Mouse (Mus musculus): ENCODE results near the gene Tln1.
"Not testable (repeated sequence)": the region's sequence is repeated elsewhere in the genome, so short reads cannot be mapped to it uniquely, and the experiment has no call there.

The Tln1 gene

DNA sequence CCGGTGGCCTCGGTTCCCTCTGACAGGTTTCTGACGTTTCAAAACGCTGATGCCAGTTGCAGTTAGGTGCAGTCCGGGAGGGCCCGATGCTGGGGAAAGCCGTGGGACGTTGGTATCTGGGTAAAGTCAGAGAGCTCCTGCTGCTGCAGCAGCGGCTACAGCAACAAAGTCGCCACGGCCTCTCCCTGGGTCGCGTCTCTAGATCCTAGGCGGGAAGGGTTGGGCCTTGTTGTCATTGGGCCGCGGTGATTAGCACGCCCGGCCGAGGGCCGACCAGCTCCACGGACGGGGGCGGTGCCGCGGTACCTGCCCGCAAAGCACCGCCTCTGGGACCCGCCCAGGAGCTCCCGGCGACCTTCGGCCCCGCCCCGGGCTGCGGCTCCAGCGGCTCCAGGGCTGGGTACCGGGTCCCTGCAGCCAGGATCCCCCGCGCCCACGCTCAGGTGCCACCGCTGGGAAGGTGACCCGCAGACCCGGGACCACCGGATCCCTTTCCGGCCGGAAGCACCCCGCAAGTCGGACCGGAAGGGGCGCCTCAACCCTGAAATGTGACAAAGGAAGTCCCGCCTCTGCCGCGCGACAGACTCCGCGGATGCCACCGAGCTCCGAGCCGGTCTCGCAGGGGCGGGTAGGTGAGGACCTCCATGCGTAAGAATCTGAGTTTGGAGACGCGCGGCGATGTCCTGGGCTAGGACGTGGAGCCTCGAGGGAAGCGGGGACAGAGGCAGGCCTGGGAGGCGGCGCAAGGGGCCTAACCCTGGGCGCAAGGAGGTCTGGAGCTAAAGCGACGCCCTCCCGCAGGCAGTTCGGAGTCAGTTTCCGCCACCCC, 16.1 kb upstream of the Tln1 start, which contains the start of the genes Rgp1 and Gba2:
Gene Rgp1, plus strand, starts transcription at position 340 of the 829 bp plus-strand sequence.
Gene Gba2, minus strand, starts transcription at position 498 of the 829 bp plus-strand sequence.
- DNase-seq = peak; percentile 89

DNA sequence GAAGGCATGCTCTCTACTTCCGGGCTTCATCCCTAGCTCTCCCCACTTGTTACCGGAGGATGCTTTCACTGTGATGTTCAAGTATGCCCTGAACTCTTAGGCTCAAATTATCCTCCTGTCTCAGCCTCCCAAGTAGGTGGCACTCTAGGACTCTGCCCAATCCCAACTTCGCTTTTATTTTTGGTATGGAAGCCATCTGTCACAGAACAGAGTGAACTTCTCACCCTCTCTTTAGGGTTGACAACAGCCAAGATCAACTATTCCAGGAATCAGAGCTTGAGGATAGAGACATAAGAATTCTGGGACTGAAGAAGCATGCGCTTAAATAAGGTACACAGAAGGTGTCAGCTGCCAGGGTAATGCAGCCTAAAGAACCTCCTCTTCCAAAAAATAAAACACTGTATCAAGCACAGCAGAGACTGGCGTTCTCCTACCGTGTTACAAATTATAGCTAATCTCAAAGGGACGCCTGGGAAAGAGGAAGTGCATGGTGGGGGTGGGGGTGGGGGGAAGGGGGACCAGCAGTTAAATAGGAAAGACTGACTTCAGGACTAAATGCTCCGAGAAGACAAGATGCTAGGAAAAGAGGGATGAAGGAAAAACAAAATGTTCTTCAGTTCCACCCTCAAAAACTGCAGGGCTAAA, 14.9 kb upstream of the Tln1 start:
- DNase-seq = no peak

DNA sequence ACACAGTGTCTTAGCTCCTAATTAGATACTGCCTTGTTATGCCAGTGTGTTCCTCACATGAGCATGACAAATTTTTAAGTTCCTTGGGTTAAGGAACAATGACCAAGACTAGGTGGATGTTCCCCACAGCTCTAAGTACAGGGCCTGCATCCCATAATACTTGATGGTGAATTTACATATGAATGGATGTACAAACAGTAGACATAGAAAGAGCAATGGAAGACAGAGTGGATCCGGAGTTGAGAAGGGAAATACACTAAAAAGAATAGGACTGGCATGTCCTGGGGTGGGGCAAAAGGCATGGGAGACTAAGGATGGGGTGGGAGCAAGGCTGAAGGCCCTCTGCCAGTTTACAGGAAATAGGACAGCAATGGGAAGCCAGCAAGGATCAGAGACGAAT, 12.9 kb upstream of the Tln1 start:
- no peak for DNase-seq

DNA sequence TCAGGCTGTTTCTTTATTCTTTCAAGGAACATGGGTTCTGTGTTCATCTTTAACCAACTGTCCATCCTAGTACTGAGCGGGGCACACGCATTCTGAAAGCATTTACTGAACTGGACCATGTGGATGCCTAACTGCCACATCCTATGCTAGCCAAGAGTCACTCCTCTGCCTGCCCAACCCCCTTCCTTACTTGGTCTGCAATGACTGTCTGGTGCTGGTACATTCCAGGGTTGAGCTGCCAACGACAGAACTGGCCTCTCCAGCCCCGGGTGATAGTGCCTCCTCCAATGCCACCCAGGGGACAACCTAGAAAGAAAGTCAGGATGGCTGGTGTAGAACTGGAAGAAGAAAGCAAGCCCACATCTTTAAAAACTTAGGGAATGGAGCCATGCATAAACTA, 11.1 kb upstream of the Tln1 start:
- DNase-seq = peak; percentile 5

DNA sequence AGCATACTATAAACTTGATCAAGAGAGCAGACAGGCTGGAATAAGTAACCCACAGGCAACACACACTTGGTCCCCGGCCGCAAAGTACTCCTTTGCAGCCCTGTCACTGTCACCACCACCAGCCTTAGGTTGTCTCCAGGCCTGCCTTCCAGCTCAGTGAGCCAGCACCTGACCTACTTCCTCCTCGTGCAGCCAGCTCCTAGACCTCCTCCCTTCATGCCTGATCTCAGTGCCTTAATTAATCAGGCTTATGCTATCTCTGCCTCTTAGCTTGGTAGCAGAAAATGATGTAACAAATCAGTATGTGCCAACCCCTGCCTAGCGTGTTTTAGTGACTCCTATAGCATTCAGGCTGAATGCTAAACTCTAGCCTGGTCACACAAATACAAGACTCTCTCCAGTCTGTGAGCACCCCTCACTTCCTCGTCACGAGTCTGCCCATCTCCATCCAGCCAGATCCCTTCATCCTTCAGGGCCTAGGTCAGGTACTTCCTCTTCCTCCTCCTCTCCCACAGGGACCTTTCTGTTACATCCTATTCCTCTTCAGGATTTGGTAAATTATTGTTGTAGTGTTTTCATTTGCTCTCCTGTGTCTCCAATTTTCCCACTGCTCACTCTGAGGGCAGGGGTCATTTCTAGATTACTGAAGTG, 9.0 kb upstream of the Tln1 start:
- no peak for DNase-seq

DNA sequence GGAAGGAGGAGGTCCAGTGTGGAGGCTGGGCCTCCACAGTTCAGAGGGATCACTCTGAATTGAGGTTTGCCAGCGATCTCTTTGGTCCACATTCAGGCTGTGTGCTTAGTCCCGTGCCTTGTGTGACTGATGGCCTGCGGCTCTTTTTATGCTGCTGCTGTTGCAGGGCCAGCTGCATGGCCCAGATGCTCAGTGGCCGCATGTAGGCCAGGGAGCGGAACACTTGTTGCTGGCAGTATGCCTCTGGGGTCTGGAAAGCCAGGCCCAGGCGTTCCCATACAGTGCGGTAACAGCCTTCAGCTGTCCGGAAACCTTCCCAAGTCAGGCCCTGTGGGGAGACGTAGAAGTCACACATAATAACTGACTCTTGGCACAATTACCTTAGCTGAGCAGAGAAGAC, 4.6 kb upstream of the Tln1 start:
- DNase-seq = no peak

DNA sequence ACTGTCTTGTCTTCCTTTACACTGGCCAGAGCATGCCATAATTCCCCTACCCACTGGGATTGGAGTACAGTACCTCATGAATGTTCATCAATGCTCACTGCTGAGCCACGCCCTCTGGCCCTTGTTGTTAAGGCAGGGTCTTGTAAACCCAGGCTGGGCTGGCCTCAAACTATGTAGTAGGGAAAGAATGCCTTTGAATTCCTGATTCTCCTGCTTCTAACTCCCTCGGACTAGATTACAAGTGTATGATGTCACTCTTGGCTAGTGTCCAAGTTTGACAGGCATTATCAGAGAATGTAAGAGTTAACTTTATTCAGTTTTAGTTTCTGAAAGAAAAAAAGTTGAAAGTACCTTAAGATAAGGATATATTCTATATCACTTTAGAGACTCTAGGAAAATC, 1.7 kb upstream of the Tln1 start:
- no peak for DNase-seq

DNA sequence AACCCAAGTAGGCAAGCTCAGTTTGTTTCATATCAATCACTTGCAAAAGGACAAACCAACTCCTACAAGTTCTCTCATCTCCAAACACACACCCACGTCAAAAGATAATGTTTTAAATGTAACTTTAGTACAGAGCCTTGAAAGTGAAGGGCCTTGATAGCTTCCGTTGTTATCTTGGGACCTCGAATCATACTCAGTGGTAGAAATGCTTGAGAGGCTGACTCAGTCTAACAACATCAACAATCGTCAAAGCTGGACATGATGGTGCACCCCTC, 1.0 kb upstream of the Tln1 start:
- no peak for DNase-seq

DNA sequence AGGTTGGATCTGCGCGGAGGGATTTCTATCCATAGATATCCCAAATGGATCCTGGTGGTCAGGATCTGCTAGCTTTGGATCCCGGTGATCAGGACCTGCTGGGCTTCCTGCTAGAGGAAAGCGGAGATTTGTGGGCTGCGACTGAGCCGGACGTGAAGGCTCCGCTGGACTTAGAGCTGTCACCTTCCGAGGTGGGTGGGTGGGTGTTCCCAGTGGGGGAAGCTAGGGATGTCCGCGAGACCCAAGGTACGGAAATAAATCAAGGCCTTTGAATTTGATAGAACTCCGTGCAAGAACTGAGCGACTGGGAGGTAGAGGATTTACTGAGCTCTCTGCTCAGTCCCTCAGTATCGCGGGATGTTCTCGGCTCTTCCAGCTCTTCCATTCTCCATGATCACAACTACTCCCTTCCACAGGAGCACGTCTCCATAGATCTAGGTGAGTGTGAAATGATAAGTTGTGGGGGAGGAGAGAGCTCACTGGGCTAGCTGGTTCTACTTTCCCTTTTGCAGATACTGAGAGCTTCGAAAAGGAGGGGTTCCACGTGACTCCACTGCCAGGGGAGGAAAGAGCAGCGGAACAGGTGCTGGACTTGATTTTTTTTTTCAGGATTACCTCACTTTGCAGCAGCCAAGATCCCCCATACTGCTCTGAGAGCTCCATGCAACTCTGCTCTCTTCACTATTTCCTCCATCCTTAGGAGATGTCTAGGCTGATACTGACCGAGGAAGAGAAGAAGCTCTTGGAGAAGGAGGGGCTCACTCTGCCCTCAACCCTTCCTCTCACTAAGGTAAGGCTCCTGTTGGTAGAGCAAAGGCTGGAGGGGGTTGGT, 494 bp upstream of the Tln1 start:
- DNase-seq = no peak

DNA sequence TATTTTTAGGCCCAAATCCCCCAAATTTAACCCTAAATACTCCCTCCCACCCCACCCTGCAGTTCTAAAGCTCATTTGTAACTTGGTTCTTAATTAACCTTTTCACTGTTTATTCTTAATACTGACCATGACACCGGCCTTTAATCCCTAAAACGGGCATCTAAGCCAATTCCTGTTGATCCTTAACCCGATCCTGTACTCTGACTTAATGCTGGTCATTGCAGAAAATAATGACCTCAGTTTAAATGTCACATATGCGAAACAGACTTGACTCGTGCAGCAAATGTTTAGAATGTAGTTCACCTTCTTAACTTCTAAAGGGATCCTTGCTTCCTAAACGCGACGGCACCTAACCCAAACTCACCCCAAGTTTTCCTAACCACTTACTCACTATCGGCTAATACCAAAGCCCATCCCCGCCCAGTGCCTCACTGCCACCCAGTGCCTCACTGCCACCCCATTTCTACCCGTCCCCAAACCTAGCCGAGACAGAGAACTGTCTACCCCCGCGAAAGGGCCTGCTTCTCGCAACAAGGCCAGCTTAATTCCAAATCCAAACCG, 975 bp downstream of the Tln1 start:
- no peak for DNase-seq

DNA sequence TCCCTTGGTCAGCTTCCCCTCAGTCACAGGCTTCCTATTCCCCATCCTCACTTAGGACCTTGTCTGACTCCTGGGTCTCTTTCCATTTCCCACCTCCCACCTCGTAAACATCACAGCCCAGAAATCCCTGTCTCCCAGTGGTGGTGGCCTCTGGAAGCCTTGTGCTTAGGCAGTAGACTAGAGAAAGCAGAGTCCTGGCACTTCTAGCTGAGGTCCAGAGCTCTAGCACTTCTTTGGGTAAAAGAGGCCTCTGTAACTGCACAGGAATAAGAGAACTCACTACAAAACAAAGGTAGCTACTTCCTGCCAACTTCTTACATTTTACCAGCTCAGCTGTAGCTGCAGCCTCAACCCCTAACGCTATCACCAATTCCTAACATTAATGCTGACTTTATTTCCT, 1.5 kb downstream of the Tln1 start:
- no peak for DNase-seq

DNA sequence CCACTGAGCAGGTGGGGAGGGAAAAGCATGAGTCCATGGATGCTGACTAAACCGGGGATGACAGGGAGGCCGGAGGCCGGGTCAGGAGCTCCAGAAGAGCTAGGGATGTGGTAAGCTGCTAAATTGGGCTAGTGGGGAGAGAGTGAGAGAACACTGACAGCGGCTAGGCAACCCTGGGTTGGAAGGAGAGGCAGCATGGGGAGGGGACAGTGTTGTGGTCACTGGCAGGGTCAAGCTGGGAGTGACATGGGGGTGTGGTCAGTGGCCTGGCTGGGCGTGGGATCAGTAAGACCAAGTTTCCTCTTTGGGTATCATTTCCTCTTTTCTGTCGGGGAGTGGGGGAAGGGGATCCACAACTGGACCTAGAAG, 2.3 kb downstream of the Tln1 start:
- no peak for DNase-seq

DNA sequence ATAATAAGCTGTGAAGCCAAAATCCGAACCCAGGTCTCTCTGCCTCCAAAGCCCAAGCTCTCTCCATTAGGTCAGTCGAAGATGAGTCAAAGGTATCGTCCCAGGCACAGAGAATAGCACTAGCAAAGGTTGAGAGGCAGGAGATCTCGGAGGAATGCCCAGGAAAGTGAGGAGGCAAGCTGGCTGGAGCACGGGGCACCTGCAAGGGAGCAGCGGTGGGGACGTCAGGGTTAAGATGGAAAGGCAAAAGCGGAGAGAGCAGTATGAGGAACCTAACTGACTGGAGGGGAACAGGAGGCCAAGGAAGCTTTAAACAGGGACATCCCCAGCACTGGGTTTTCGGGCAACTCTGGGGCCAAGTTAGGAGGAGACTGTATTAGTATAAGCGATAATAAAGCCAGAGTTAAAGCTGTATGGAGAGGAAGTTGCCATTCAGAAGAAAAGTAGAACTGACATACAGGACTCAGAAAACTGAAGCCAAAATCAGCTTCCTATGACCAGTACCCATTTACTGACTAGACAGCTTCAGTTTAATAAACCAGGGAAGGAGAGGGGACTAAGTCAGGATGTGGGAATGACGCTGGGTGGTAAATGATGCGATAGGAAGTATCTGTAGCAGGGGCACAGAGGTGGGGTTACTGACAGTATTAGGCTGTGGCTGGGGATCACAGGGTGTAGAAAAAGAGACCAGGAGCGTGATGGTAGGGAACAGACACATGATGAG, 2.8 kb downstream of the Tln1 start:
- no peak for DNase-seq

DNA sequence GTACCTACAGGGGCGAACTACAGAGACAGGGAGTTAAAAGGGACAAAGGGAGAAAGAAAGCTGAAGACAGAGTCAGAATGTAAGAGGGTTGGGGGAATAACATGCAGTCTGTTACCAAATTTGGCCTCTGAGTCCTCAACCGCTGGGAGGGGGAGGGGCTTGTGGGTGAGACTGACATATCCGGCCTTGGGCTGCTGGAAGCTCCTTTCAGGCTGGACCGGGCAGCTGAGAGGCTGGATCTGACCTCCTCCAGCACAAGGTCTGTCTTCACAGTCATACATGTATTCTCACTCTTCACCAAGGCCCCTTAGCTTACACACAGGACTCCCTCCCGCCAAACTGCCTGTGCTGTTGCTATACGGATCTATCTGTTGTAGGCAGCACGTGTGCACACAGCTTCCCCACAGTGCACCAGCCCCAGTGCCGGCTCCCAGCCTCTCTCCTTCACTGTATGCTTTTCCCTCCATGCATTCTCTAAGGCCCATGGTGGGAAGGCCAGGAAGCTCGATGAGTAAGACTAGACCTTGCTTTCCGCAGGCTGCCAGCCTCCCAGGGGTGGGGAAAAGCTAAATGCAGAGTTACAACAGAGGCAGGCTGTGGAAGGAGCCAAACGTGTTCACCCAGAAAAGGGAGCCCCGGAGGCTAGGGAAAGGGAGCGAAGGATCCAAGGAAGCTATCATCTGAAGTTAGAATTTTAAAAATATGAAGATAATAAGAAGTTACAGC, 3.7 kb downstream of the Tln1 start:
- DNase-seq = no peak

DNA sequence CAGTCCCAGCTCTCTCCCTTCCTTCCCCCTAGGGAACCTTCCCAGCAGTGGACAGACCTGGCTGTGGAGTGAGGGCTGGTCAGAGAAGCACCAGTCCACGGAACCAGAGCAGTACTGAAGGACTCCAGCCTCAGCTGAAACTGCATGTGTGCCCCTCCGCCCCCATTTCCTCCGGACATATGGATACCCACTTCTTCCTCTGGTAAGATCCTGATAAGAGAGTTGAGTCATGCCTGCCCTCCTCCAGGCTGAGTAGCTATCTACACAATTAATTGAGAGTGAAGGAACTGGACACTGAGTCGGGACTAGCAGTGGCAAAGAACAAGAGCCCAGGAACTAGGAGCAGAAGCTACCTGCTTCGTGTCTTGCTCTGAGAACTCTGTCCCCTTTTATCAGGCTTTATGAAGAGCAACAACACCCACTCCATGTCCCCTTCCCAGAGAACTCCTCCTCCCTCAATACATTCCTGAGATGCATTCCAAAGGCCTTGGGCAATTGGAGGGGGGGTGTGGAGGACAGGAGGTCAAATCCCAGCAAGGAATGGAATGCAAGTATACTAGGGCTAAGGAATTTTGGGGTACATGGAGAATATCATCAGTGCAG, 4.4 kb downstream of the Tln1 start:
- no peak for DNase-seq

DNA sequence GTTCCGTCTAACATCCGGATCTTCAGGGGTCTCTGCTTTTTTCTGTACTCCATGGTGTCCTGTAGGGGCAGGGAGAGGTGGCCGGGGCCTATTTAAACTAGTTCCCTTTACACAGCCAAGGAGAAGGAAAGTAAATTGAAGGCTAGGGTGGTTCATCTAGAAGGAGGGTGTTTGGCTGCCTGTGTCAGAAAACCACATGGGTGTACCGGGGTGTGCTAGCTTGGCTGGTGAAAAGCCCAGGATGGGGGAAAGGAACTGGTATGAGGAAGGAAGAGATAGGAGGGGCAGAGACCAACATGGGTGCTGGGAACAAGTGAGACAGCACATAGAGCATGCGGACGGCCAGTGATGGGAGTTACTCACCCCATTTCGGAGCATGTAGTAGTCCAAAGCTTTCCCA, 6.6 kb downstream of the Tln1 start:
- no peak for DNase-seq

DNA sequence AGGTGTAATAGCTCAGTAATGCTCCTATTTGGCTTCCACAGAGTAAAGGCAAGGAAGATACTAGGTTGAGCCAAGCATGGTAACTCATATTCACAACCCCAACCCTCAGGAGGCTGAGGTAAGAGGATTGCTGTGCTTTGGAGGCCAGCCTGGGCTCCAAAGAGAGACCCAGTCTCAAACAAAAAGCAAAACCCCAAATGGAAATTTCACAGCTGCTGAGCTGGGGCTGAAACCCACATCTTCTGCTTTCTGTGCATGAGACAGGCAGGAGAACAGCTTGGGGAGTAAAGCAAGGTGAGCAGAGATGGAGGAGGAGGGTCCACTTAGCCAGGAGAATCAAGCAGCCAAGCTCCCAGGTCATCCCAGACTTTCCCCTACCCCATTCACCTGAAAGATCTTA, 8.6 kb downstream of the Tln1 start:
- DNase-seq = no peak

DNA sequence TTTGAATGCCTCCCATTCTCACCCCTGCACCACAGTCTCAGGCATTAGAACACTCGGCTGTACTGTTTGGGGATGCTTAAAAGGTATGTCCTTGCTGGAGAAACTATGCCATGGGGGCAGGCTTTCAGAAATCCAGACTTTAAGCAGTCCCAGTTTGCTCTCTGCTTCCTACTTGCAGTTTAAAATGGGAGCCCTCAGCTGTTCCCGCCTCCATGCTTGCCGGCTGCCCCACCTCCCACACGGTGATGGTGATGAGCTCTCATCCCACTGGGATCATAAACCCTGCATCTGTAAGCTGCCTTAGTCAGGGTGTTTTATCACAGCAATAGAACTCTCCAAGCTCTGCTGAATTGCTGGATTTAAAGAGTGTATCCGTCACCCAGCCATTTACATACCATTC, 10.1 kb downstream of the Tln1 start:
- no peak for DNase-seq

DNA sequence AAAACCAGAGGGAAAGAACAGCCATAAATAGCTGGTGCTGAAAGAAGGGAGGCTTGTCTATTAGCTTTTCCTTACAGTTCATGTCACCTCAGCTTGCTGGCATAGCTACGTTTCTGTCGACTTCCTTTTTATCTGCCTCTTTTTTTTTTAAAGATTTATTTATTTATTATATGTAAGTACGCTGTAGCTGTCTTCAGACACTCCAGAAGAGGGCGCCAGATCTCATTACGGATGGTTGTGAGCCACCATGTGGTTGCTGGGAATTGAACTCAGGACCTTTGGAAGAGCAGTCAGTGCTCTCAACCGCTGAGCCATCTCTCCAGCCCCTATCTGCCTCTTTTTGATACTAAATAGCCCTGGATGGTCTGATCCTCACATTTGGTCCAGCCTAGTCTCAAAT, 10.6 kb downstream of the Tln1 start:
- not testable (repeated sequence) for DNase-seq

DNA sequence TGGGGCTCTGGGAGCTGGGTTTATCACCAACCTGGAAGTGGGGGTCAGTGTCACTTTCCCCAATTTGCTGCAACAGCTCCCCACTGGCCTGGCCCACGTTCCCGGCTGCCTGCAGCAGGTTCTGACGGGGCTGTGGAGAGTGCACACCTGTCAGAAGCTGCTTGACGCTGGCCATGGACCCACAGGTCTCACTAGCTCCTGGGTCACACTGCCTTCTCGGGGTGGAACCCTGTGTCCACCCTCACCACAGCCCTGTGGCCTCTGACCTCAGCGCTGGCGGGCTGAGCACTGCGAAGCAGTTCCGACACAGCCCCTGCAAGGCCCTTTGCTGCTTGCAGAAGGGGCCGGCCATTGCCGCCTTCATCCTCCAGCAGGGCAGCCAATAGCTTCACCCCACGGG, 13.4 kb downstream of the Tln1 start:
- DNase-seq = no peak

DNA sequence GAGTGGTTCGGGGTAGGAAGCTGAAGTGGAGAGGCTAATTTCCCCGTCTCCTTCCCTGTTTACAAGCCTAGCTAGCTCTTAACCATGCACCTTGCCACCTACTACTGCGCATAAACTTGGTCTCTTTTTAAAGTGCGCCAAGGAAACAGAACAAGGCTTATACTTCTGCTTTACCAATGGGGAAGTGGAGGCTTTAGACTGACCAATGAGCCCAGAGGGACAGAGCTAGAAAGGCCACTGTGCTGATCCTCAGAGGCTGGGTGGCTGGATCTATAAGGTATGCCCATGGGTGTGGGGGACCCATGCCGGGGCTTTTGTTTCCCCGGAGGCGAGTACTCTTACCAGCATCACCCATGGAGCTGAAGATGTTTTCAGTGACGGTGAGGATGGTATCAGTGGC, 15.3 kb downstream of the Tln1 start:
- no peak for DNase-seq
